Comparison of ENCODE assay signal across 21 mouse cellular contexts in genomic region chr3:52632635-52633034, GRCm38 (mm10).
A peak's percentile ranks its signal among the peaks of the same experiment; 100 is the strongest.
DNase-seq lines count a peak whose midpoint lies in the region; ATAC-seq and TF ChIP-seq lines count a peak whose summit lies in the region.
"Had no signal": no experiment of that assay in that cellular context is flagged by ENCODE, and none has a peak within 500 bp of the region (broad histone marks: within the 10 kb centered on the region; RNA-seq: fewer than 3 reads in every experiment).

No protein-coding gene starts in this region.

- peak; percentile 51 for TF ChIP-seq CTCF in heart, adult 2 months (IDR thresholded peaks at IDR 0.05)
- TF ChIP-seq CTCF in kidney, adult 2 months (conservative IDR thresholded peaks at IDR 0.05; ENCODE audit: insufficient read depth, insufficient read length, low read depth, low read length) = 0 out of 2 replicates have a peak, but pooled peaks have one; percentile 3
- peak; percentile 54 for TF ChIP-seq CTCF in lung, postnatal 0 days (IDR thresholded peaks at IDR 0.05)

- H3K9ac ChIP-seq in heart, adult 2 months (ENCODE audit: low read depth, low read length) = no peak overlapping the region
- H3K9ac ChIP-seq in lung, postnatal 0 days (replicated peaks; ENCODE audit: low read depth) = no peak overlapping the region
- H3K9ac ChIP-seq: embryonic facial prominence, embryonic 12.5 days; forebrain, embryonic 12.5 days; heart, embryonic 12.5 days; hindbrain, embryonic 12.5 days had no signal

- WGBS in heart, adult 2 months = 52% methylated on average over 2 of the region's 2 CpGs
- WGBS in kidney, adult 2 months = 72% methylated on average over 2 of the region's 2 CpGs
- 57% methylated on average over 2 of the region's 2 CpGs for WGBS in lung, postnatal 0 days

- intact Hi-C loops in heart, adult 2 months (cut with DNase I) = loop anchor here (5.0 kb wide), 1 partner anchor 180 kb away; no protein-coding TSS in a partner anchor

- H3K9me3 ChIP-seq in lung, postnatal 0 days (ENCODE audit: low read length) = no peaks in the 10 kb centered on the region
- H3K9me3 ChIP-seq: embryonic facial prominence, embryonic 12.5 days; forebrain, embryonic 12.5 days; hindbrain, embryonic 12.5 days had no signal

- TF ChIP-seq POLR2A in heart, adult 2 months (IDR thresholded peaks at IDR 0.05; ENCODE audit: insufficient read depth, low read depth, low read length) = no peak
- no peak for TF ChIP-seq POLR2A in kidney, adult 2 months (IDR thresholded peaks at IDR 0.05; ENCODE audit: low read depth, low read length)

- no peak overlapping the region for H3K4me3 ChIP-seq in heart, adult 2 months
- no peak overlapping the region for H3K4me3 ChIP-seq in kidney, adult 2 months (ENCODE audit: insufficient read depth, low read depth, low read length)
- no peak overlapping the region for H3K4me3 ChIP-seq in lung, postnatal 0 days (ENCODE audit: low read depth, low read length)
- H3K4me3 ChIP-seq: embryonic facial prominence, embryonic 12.5 days; forebrain, embryonic 12.5 days; heart, embryonic 12.5 days; hindbrain, embryonic 12.5 days had no signal

- peaks cover 4% of the 10 kb centered on the region for H3K4me1 ChIP-seq in heart, adult 2 months (ENCODE audit: control insufficient read depth, insufficient read depth, low read length)
- no peaks in the 10 kb centered on the region for H3K4me1 ChIP-seq in kidney, adult 2 months (ENCODE audit: control insufficient read depth, insufficient read depth, low read length)
- H3K4me1 ChIP-seq in lung, postnatal 0 days (ENCODE audit: insufficient read depth, low read depth, low read length) = peaks cover 6% of the 10 kb centered on the region; the same call in 1 of the 2 replicates
- H3K4me1 ChIP-seq: embryonic facial prominence, embryonic 12.5 days had no signal

- H3K79me2 ChIP-seq in heart, adult 2 months (replicated peaks; ENCODE audit: control insufficient read depth, insufficient read depth, low read length) = no peaks in the 10 kb centered on the region

- no peak for ATAC-seq in lung, postnatal 0 days
- ATAC-seq: forebrain, embryonic 16.5 days; hindbrain, embryonic 16.5 days had no signal

- TF ChIP-seq EP300 in heart, adult 2 months (IDR thresholded peaks at IDR 0.05; ENCODE audit: insufficient read depth, low read depth, low read length) = no peak
- TF ChIP-seq EP300 in lung, postnatal 0 days (IDR thresholded peaks at IDR 0.05) = peak; percentile 77

- no peak overlapping the region for H3K4me2 ChIP-seq in lung, postnatal 0 days (replicated peaks; ENCODE audit: low read depth, low read length)
- H3K4me2 ChIP-seq: embryonic facial prominence, embryonic 12.5 days; forebrain, embryonic 12.5 days; heart, embryonic 12.5 days; hindbrain, embryonic 12.5 days had no signal

- DNase-seq in heart, adult 2 months = no peak
- no peak for DNase-seq in heart, adult 8-10 months (ENCODE audit: low spot score)
- DNase-seq in kidney, adult 2 months = peak; percentile 30
- no peak for DNase-seq in kidney, postnatal 25 days
- DNase-seq in lung, postnatal 0 days (ENCODE audit: low spot score) = peak; percentile 32
- DNase-seq in lung, postnatal 4 days = no peak
- peak; percentile 34 for DNase-seq in lung, postnatal 25 days (ENCODE audit: low spot score)
- no peak for DNase-seq in thymus, postnatal 0 days (ENCODE audit: low spot score)
- DNase-seq: adrenal gland, postnatal 10 days; cerebellum, adult 11 months; cerebellum, adult 8-10 months; cerebellum, postnatal 25 days; gastrocnemius, postnatal 14 days; heart, postnatal 10 days; heart, postnatal 4 days had no signal

- H3K27me3 ChIP-seq in heart, adult 2 months (ENCODE audit: control insufficient read depth, insufficient read depth, low read length) = no peaks in the 10 kb centered on the region
- H3K27me3 ChIP-seq in kidney, adult 2 months (replicated peaks; ENCODE audit: control insufficient read depth, insufficient read depth, low read length) = no peaks in the 10 kb centered on the region
- H3K27me3 ChIP-seq in lung, postnatal 0 days (replicated peaks; ENCODE audit: insufficient read depth, low read length) = no peaks in the 10 kb centered on the region
- H3K27me3 ChIP-seq: embryonic facial prominence, embryonic 12.5 days; forebrain, embryonic 12.5 days; heart, embryonic 12.5 days; hindbrain, embryonic 12.5 days had no signal

- peaks cover 3% of the 10 kb centered on the region; the same call in 1 of the 2 replicates for H3K36me3 ChIP-seq in heart, adult 2 months (ENCODE audit: control insufficient read depth, insufficient read depth, low read length)
- H3K36me3 ChIP-seq in kidney, adult 2 months (ENCODE audit: control insufficient read depth, insufficient read depth, low read length) = no peaks in the 10 kb centered on the region
- no peaks in the 10 kb centered on the region for H3K36me3 ChIP-seq in lung, postnatal 0 days (ENCODE audit: insufficient read depth, low read length)
- H3K36me3 ChIP-seq: embryonic facial prominence, embryonic 12.5 days; forebrain, embryonic 12.5 days; heart, embryonic 12.5 days; hindbrain, embryonic 12.5 days had no signal

- no peak overlapping the region for H3K27ac ChIP-seq in heart, adult 2 months
- H3K27ac ChIP-seq in kidney, adult 2 months (ENCODE audit: insufficient read depth, low read depth, low read length) = no peak overlapping the region
- no peak overlapping the region for H3K27ac ChIP-seq in lung, postnatal 0 days (ENCODE audit: low read length)
- H3K27ac ChIP-seq: embryonic facial prominence, embryonic 12.5 days; forebrain, embryonic 12.5 days; hindbrain, embryonic 12.5 days had no signal

Comparison
In these comparisons a context has a peak if more than half of its experiments do, and no peak if none do; other contexts are left out.
1. DNase-seq: peak in kidney, adult 2 months (single experiment), lung, postnatal 0 days (single experiment) and lung, postnatal 25 days (single experiment); none in heart, adult 2 months (0 of 2), heart, adult 8-10 months (single experiment), kidney, postnatal 25 days (0 of 2), lung, postnatal 4 days (0 of 2) and thymus, postnatal 0 days (single experiment).
2. CTCF ChIP-seq: peak in every context shown above with its lines; median percentile 54 in lung, postnatal 0 days; 51 in heart, adult 2 months; 3 in kidney, adult 2 months.